Mouse (Mus musculus): ENCODE data around the gene Chil5.

GRCm38 (mm10) chr3:106000707-106001375 lies 31.8 kb downstream of the Chil5 start:
- TF ChIP-seq CTCF (IDR thresholded peaks at IDR 0.05; ENCODE audit: extremely low read depth, insufficient read length, insufficient replicate concordance, low read depth, low read length) (no peak), POLR2A (IDR thresholded peaks at IDR 0.05; ENCODE audit: low read depth, low read length) (no peak)
